Mouse (Mus musculus) lung, adult 2 months (tissue): ENCODE results near the gene Ccdc78.

Source experiments
- CTCF ChIP-seq: fragments of 200-500 bp; IDR thresholded peaks from 2 replicates; pipeline ENCODE4 v1.5.1; 2011; ENCODE audit warnings: mild to moderate bottlenecking, low read length, control low read depth; ENCODE audit not compliant: insufficient read depth
- POLR2A ChIP-seq: fragments of 200-500 bp; IDR thresholded peaks from 2 replicates; pipeline ENCODE4 v1.6.1; 2011; ENCODE audit warnings: low read depth, mild to moderate bottlenecking, control low read depth, low read length, borderline replicate concordance; ENCODE audit errors: extremely low read depth

- TF ChIP-seq CTCF: no peak
- TF ChIP-seq POLR2A: no peak
These were observed 34.9 kb upstream of the Ccdc78 start for GRCm38 (mm10) chr17:25751446-25751845.
